Mouse (Mus musculus) heart, postnatal 25 days (tissue): ENCODE measurements around the gene Slit3. TPM values are rescaled to one million over a fixed set of nuclear protein-coding genes. Genes with fewer than 3 reads are reported as not detected.

ENCODE experiments used
- DNase-seq: peaks from one replicate; pipeline ENCODE4 v3.0.0; 2022; ENCODE audit warnings: low spot score
- intact Hi-C: fragments of 180-260 bp; cut with DNase I; formaldehyde crosslinking; loops from one replicate; pipeline ENCODE4 v1.15.1; 2025
- total RNA-seq, 2 experiments: library from RNA; stranded (reverse); gene quantifications; 2 replicates each; pipeline ENCODE4 v1.2.3; 2021

Gene Slit3
- total RNA-seq, 2 experiments from 2014 or later, result 12.7 to 15.4 TPM

DNA sequence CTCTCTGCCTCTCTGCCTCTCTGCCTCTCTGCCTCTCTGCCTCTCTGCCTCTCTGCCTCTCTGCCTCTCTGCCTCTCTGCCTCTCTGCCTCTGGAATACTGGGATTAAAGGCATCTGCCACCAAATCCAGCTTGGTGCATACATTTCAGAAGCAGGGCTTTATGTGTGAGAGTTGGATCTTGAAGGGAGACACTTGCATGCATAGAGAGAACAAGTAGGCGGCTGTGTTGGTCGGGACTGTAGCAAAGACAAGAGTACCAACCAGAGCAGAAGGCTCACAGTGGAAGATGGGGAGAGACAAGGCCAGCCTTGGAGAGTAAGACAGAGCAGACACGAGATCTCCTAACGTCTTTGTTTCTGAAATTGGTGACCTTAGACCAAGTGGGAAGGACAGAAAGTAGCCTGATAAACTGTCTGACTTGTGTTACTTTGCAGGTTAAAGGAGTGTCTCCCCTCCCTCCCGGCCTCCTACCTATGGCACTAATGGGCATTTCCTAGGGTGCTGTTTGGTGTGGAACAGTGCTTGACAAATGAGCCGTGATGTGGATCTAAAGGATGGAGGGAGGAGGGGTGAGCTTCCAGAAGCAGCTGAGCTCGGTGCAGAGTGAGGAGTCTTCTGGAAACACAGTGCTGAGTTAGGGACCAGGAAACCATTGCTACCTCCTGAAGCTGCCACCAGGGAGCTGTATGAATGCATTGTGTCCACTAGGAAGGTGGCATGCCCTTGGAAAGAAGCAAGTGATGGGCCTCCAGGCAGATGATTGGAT, 569.7 kb downstream of the Slit3 start:
- intact Hi-C loops, result loop anchor here (10.0 kb wide), 1 partner anchor 576 kb away; no protein-coding TSS in a partner anchor
- no peak for DNase-seq

DNA sequence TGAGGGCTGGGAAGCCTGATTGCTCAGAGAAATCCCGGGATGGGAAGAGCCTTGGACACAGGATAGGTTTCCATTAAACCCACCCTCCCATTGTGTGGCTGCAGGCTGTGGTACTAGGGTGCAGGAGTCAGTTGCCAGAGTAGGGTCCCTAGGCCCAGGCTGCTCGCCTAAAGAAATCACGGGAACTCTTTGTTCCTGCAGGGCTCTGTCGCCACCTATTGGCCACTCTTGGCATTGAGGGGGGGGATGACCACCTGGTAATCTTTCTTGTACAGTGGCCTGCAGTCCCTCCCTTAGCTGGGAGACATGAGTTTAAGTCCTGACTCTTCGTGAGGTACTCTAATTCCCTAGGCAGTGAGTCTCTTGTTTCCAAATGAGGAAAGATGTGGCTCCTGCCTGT, 572.1 kb downstream of the Slit3 start:
- intact Hi-C loops, result loop anchor here (2.0 to 10.0 kb wide), 2 partner anchors 578 to 854 kb away; no protein-coding TSS in a partner anchor
- no peak for DNase-seq

- intact Hi-C loops, result loop anchor here (2.0 to 10.0 kb wide), 2 partner anchors 579 to 855 kb away; no protein-coding TSS in a partner anchor
- DNase-seq, result no peak
These were observed 572.6 kb downstream of the Slit3 start for GRCm38 (mm10) chr11:35693625-35694024.

DNA sequence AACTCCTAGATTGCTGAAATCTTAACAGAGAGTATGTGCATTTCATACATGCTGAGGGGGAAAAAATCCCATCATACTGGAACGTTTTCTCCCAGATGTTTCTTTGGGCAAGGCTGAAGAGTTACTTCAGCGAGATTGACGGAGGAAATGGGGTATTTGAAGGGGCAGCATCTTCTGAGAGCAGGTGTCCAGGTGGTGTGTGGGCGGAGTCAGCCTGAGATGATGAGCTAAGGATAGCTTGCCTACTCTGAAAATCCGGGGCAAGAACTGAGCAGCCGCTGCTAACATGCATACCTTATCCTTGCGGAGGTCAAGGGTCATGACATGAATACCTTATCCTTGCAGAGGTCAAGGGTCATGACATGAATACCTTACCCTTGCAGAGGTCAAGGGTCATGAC, 576.5 kb downstream of the Slit3 start:
- DNase-seq, result no peak
- intact Hi-C loops, result loop anchor here (10.0 kb wide), 1 partner anchor 583 kb away; no protein-coding TSS in a partner anchor

DNA sequence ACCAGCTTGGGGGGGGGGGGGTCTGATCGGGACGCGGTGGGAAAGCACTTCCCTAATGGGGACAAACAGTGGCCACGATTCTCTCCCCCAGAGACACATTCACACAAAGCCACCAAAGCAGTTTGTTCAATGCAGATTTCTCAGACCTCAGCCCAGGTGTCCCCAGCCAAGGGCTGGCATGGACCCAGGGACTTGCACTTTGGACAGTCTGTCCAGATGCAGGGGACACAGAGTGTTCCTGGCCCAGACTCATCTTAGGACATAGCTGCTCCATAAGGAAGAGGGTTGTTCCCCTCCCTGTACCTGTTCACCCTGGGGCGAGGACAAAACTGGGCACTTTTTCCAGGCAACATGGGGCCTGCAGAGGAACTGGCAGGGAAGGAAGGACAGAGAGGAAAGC, 577.9 kb downstream of the Slit3 start:
- no peak for DNase-seq
- intact Hi-C loops, result loop anchor here (10.0 kb wide), 1 partner anchor 584 kb away; no protein-coding TSS in a partner anchor

DNA sequence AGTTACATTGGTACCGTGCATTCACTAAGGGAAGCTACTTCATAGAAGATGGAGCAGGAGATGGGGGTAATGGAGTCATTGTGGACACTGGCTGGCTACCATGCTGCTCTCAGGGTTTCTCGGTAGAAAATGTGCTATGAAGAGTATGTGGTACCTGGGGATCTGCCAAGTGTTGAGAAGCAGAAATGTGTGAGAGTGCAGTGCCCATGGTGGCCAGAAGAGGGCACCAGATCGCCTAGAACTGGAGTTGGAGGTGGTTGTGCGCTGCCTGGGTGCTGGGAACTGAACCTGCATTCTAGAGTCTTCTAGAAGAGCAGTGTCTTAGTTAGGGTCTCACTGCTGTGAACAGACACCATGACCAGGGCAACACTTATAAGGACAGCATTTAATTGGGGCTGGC, 582.4 kb downstream of the Slit3 start:
- DNase-seq, result no peak
- intact Hi-C loops, result no loop called here

GRCm38 (mm10) chr11:35704381-35704780, 583.4 kb downstream of the Slit3 start:
- DNase-seq, result no peak
- intact Hi-C loops, result no loop called here

DNA sequence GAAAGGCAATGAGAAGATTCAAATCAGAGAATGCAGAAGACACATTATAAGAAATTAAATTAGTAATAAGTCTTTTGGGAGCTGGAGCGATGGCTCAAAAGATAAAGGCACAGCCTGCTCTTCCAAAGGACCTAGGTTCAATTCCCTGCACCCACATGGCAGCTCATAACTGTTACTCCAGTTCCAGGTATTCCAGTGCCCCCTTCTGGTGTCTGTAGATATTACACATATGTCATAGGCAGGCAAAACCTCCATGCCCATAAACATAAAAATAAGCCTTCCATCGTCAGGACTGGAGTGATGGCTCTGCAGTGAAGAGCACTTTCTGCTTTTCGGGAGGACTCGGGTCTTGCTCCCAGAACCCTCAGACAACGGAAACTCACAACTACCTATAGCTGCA, 583.9 kb downstream of the Slit3 start:
- no peak for DNase-seq
- intact Hi-C loops, result no loop called here

GRCm38 (mm10) chr11:35707431-35707830, 586.4 kb downstream of the Slit3 start:
- DNase-seq, result no peak
- intact Hi-C loops, result no loop called here

- intact Hi-C loops, result no loop called here
- DNase-seq, result no peak
These were observed 590.3 kb downstream of the Slit3 start for GRCm38 (mm10) chr11:35711314-35711713.

DNA sequence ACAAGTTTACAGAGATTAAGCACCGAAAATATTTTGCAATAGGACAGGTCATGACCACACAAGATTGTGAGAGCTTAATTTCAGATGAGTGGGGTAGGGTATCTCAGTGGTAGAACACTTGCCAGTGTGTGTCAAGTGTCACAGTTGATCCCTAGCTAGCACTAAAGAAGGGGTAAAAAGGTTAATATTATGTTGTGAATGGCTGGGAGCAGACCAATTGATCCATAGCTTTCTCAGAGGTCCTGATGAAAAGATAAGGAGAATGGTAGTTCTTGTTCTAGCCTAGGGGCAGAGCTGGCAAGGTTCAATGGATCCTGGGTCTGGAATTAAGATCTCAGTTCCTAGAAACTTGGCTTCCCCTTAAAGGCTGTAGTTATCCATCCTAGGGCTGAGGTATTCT, 597.9 kb downstream of the Slit3 start:
- no peak for DNase-seq
- intact Hi-C loops, result no loop called here

DNA sequence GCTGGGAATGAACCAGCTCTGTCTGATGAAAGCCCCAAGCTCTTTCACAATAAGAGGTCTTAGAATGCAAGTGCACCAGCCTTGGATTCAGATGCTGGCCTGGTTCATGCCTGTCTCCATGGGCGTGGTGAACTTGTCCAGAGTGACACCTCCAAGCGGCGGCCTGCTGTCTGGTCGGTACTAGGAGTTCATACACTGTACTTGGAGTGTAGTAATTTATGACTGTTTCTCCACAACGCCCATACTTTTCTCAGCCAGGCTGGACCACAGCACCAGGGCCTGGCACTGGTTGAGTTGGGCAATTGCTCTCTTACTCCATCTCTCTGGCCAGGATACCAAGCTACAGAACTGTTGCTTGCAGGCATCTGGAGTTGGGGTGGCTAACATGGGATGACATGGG, 602.9 kb downstream of the Slit3 start:
- DNase-seq, result no peak
- intact Hi-C loops, result no loop called here

GRCm38 (mm10) chr11:35726341-35726846, 605.4 kb downstream of the Slit3 start:
- DNase-seq, result no peak
- intact Hi-C loops, result no loop called here

GRCm38 (mm10) chr11:35728200-35728599, 607.2 kb downstream of the Slit3 start:
- intact Hi-C loops, result no loop called here
- DNase-seq, result no peak

GRCm38 (mm10) chr11:35729186-35729585, 608.2 kb downstream of the Slit3 start:
- no peak for DNase-seq
- intact Hi-C loops, result no loop called here

GRCm38 (mm10) chr11:35732366-35732765, 611.3 kb downstream of the Slit3 start:
- DNase-seq, result no peak
- intact Hi-C loops, result no loop called here

DNA sequence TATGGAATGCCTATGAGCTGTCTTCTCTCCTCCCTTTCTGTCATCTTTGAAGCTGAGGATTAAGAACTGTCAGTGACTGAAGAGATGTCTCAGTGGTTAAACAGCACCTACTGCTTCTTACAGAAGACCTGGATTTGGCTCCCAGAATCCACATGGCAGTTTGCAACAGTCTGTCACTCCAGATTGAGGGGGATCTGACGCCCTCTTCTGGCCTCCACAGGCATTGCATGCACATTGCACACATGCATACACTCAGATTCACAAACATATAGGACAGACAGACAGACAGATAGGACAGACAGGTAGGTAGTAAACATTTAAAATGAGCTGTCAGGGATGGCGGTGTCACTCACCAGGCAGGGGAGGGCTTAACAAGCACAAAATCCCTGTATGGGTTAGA, 615.8 kb downstream of the Slit3 start:
- DNase-seq, result no peak
- intact Hi-C loops, result no loop called here

DNA sequence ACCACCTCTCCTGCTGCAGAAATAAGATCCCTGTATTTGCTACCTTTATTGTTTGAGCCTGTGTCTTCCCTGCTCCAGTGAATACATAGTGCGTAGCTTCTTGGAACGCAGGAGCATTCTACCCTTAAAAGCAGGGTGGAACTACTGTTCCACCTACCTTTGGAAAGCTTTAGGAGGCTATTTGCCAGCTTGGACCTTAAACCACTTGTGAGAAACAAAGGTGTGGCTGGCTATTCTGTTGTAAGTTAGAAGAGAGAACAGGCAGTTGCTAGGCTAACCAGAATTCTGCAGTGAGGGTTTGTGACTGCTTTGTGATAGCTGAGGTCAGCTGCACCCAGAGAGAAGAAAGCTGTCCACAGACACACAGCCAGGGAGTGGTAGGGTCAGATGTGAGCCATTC, 616.2 kb downstream of the Slit3 start:
- intact Hi-C loops, result no loop called here
- DNase-seq, result no peak

DNA sequence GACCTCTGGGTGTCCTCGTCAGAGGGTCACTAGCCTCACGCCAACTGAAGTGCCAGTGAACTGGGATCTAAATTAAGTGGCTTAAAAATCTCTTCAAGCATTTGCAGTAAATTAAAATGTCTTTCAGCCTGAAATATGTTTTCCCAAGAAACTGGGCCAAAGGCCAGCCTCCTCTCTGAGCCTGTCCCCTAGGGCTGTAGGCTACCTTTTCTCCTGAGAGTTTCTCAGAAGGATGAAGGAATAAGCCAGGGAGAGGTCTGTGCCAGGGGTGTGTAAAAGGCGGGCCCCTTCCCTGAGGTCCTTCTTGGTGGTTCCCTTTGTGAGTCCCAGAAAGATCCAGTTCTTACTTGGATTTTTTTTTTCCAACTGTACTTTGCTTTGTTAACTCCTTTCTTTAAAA, 617.1 kb downstream of the Slit3 start:
- intact Hi-C loops, result no loop called here
- DNase-seq, result no peak

GRCm38 (mm10) chr11:35743586-35743985, 622.6 kb downstream of the Slit3 start:
- intact Hi-C loops, result no loop called here

DNA sequence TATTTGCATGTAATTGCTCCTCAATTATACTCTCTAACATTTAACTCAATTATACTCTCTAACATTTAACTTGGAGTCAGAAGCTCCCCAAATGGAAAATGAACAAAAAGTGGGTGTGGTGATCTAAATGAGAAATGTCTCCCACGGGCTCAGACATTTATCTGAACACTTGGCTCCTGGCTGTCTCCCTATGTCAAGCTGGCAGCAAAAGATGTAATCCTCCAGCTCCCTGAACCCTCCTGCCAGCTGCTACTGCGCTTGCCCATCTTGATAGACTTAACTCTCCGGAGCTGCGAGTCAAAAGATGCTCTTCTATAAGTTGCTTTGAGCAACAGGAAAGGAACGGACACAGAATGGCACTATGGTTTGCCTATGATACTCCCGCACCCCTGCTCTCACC, 623.5 kb downstream of the Slit3 start:
- intact Hi-C loops, result no loop called here
- no peak for DNase-seq

More at GRCm38 (mm10) chr11:35743586-35743985, 622.6 kb downstream of the Slit3 start:
- DNase-seq, result no peak

- intact Hi-C loops, result no loop called here
- peak; percentile 10 for DNase-seq
These were observed 629.6 kb downstream of the Slit3 start for GRCm38 (mm10) chr11:35750578-35750977.
